Comparison of ENCODE assay signal across 10 mouse cellular contexts in the genomic region with DNA sequence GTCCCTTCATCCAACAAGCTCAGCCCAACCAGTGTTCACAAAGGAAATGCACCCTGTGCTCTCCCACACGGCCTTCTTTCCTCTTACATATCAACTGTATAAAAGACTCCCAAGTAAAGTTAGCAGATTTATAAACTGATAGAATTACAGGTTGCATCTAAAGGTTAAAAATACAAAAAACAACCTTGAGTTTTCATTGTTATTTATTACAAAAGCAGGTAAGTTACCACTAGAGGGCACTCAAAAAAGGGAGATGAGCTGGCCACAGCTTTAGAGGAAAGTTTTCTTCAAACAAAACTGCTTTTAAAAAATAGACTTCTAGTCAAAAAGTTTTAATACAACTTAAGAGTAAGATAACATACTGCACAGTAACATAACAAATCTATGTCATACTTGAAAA. TPM values are rescaled to one million over a fixed set of nuclear protein-coding genes. Genes with fewer than 3 reads are reported as not detected.
DNase-seq lines count a peak whose midpoint lies in the region; ATAC-seq and TF ChIP-seq lines count a peak whose summit lies in the region.
"Had no signal": no experiment of that assay in that cellular context is flagged by ENCODE, and none has a peak within 500 bp of the region (broad histone marks: within the 10 kb centered on the region; RNA-seq: fewer than 3 reads in every experiment).

No protein-coding gene starts in this region.

- no peak for TF ChIP-seq POLR2A in limb, embryonic 14.5 days (IDR thresholded peaks at IDR 0.05; ENCODE audit: borderline replicate concordance, extremely low read depth, insufficient read depth, insufficient read length)
- no peak for TF ChIP-seq POLR2A in MEL (IDR thresholded peaks at IDR 0.05; ENCODE audit: control insufficient read depth in 1 of 2, insufficient read depth in 1 of 2, low read depth in 1 of 2, low read length in 2 of 2, poor library complexity in 1 of 2)

- peaks cover 6% of the 10 kb centered on the region for H3K79me2 ChIP-seq in MEL (ENCODE audit: control insufficient read depth, insufficient read depth, low read length, poor library complexity)

- H3K36me3 ChIP-seq in limb, embryonic 14.5 days (ENCODE audit: control insufficient read depth, insufficient read depth, low read length), result peaks cover 51% of the 10 kb centered on the region
- H3K36me3 ChIP-seq in limb, embryonic 10.5 days, result peaks cover 71% of the 10 kb centered on the region
- H3K36me3 ChIP-seq in MEL (ENCODE audit: control insufficient read depth in 1 of 2, insufficient read depth in 2 of 2, low read length in 2 of 2), result peaks cover 3 to 21% of the 10 kb centered on the region in 2 experiments; a peak in 3 of 4 replicates
- H3K36me3 ChIP-seq: stomach, embryonic 15.5 days had no signal

- no peak overlapping the region for H3K9ac ChIP-seq in limb, embryonic 14.5 days (ENCODE audit: low read depth, low read length, severe bottlenecking)
- H3K9ac ChIP-seq in MEL (ENCODE audit: control insufficient read depth, low read depth, low read length, poor library complexity, severe bottlenecking), result no peak overlapping the region
- H3K9ac ChIP-seq: stomach, embryonic 15.5 days had no signal

- no peak overlapping the region for H3K4me3 ChIP-seq in limb, embryonic 14.5 days (replicated peaks; ENCODE audit: low read length)
- H3K4me3 ChIP-seq in limb, embryonic 10.5 days, result no peak overlapping the region
- no peak overlapping the region for H3K4me3 ChIP-seq in MEL (ENCODE audit: control insufficient read depth in 1 of 2, insufficient read depth in 1 of 2, low read depth in 2 of 2, low read length in 2 of 2)
- H3K4me3 ChIP-seq: stomach, embryonic 15.5 days had no signal

- no peak overlapping the region for H3K4me2 ChIP-seq in limb, embryonic 14.5 days (replicated peaks; ENCODE audit: low read depth, low read length, severe bottlenecking)
- H3K4me2 ChIP-seq: stomach, embryonic 15.5 days had no signal

- TF ChIP-seq EP300 in MEL (IDR thresholded peaks at IDR 0.05; ENCODE audit: low read depth in 1 of 2, low read length in 2 of 2), result no peak

- peak; percentile 84 for TF ChIP-seq RAD21 in MEL (IDR thresholded peaks at IDR 0.05; ENCODE audit: low read depth, low read length)

- peak in 2 of 3 experiments; percentile 44 to 82; a peak in 4 of 6 replicates for TF ChIP-seq CTCF in MEL (IDR thresholded peaks at IDR 0.05 in 2 of 3, conservative IDR thresholded peaks at IDR 0.05 in 1 of 3; ENCODE audit: control insufficient read depth in 1 of 3, insufficient read depth in 1 of 3, low read depth in 2 of 3, low read length in 3 of 3, poor library complexity in 1 of 3, severe bottlenecking in 1 of 3)

- DNase-seq in embryo, embryonic 10 days (ENCODE audit: low spot score), result peak; percentile 52
- no peak for DNase-seq in embryo, embryonic 9.5 days (ENCODE audit: extremely low spot score)
- peak; percentile 74 for DNase-seq in limb, embryonic 14.5 days (ENCODE audit: low spot score)
- no peak for DNase-seq in limb, embryonic 10.5 days (ENCODE audit: low spot score)
- peak; percentile 60 for DNase-seq in MEL (ENCODE audit: low read depth, low spot score)
- peak; percentile 76 for DNase-seq in induced T-regulatory cell, adult 2 months (ENCODE audit: low read depth)
- no peak for DNase-seq in spleen, adult 12 weeks (ENCODE audit: low spot score)
- DNase-seq in urinary bladder, adult 2 months (ENCODE audit: low spot score), result no peak

- ATAC-seq in limb, embryonic 14.5 days (ENCODE audit: low FRiP score, low read depth), result no peak

- no peaks in the 10 kb centered on the region for H3K27me3 ChIP-seq in limb, embryonic 14.5 days (ENCODE audit: control insufficient read depth, insufficient read depth, low read length)
- H3K27me3 ChIP-seq in limb, embryonic 10.5 days (ENCODE audit: low read depth, poor library complexity, severe bottlenecking), result no peaks in the 10 kb centered on the region
- H3K27me3 ChIP-seq in MEL (ENCODE audit: control insufficient read depth in 1 of 2, insufficient read depth in 2 of 2, low read length in 2 of 2), result no peaks in the 10 kb centered on the region
- H3K27me3 ChIP-seq: stomach, embryonic 15.5 days had no signal

- no peak overlapping the region for H3K27ac ChIP-seq in limb, embryonic 14.5 days (replicated peaks; ENCODE audit: low read depth, low read length)
- no peak overlapping the region for H3K27ac ChIP-seq in limb, embryonic 10.5 days
- no peak overlapping the region for H3K27ac ChIP-seq in MEL (ENCODE audit: control insufficient read depth, low read depth, low read length)
- H3K27ac ChIP-seq: macrophage; stomach, embryonic 15.5 days had no signal

- 45% methylated on average over 1 of the region's 1 CpGs for WGBS in limb, embryonic 14.5 days
- 74% methylated on average over 1 of the region's 1 CpGs for WGBS in limb, embryonic 10.5 days

- no peaks in the 10 kb centered on the region for H3K9me3 ChIP-seq in limb, embryonic 14.5 days (ENCODE audit: control insufficient read depth, low read length)
- H3K9me3 ChIP-seq in limb, embryonic 10.5 days (replicated peaks), result no peaks in the 10 kb centered on the region
- no peaks in the 10 kb centered on the region for H3K9me3 ChIP-seq in MEL (replicated peaks; ENCODE audit: insufficient read depth, low read length)
- H3K9me3 ChIP-seq: stomach, embryonic 15.5 days had no signal

- H3K4me1 ChIP-seq in limb, embryonic 14.5 days (ENCODE audit: control insufficient read depth, insufficient read depth, low read length), result no peaks in the 10 kb centered on the region
- H3K4me1 ChIP-seq in limb, embryonic 10.5 days, result no peaks in the 10 kb centered on the region
- no peaks in the 10 kb centered on the region for H3K4me1 ChIP-seq in MEL (ENCODE audit: control insufficient read depth in 1 of 2, insufficient read depth in 2 of 2, low read length in 2 of 2)
- H3K4me1 ChIP-seq: stomach, embryonic 15.5 days had no signal

TF ChIP-seq in MEL, 35 proteins besides CTCF, POLR2A, EP300 and RAD21:
- TF ChIP-seq ZKSCAN1 (IDR thresholded peaks at IDR 0.05; ENCODE audit: low read depth, low read length), result no peak
- TF ChIP-seq CHD1 (IDR thresholded peaks at IDR 0.05; ENCODE audit: low read depth, low read length), result no peak
- TF ChIP-seq KAT2A (conservative IDR thresholded peaks at IDR 0.05; ENCODE audit: low read depth, low read length), result no peak
- no peak for TF ChIP-seq NRF1 (IDR thresholded peaks at IDR 0.05; ENCODE audit: insufficient read depth, low read depth, low read length, poor library complexity, severe bottlenecking)
- no peak for TF ChIP-seq MYC (IDR thresholded peaks at IDR 0.05; ENCODE audit: low read depth, low read length)
- no peak for TF ChIP-seq ZMIZ1 (IDR thresholded peaks at IDR 0.05; ENCODE audit: low read depth, low read length)
- TF ChIP-seq GABPA (IDR thresholded peaks at IDR 0.05; ENCODE audit: low read depth, low read length), result no peak
- TF ChIP-seq MAX (IDR thresholded peaks at IDR 0.05; ENCODE audit: low read length), result no peak
- TF ChIP-seq ZC3H11A (IDR thresholded peaks at IDR 0.05; ENCODE audit: low read depth, low read length), result peak; percentile 83
- no peak for TF ChIP-seq MAFK (IDR thresholded peaks at IDR 0.05; ENCODE audit: borderline replicate concordance, low read depth, low read length)
- TF ChIP-seq E2F4 (IDR thresholded peaks at IDR 0.05; ENCODE audit: borderline replicate concordance, low read depth, low read length), result no peak
- peak; percentile 78 for TF ChIP-seq ZNF384 (IDR thresholded peaks at IDR 0.05; ENCODE audit: low read depth, low read length)
- TF ChIP-seq JUND (IDR thresholded peaks at IDR 0.05; ENCODE audit: low read depth, low read length), result no peak
- no peak for TF ChIP-seq TCF12 (IDR thresholded peaks at IDR 0.05; ENCODE audit: low read depth, low read length)
- no peak for TF ChIP-seq ELF1 (IDR thresholded peaks at IDR 0.05; ENCODE audit: low read depth, low read length)
- TF ChIP-seq RCOR1 (IDR thresholded peaks at IDR 0.05; ENCODE audit: low read depth, low read length), result no peak
- TF ChIP-seq SMC3 (IDR thresholded peaks at IDR 0.05; ENCODE audit: low read depth, low read length), result peak; percentile 91

RNA-seq across cellular contexts. Expression of a gene that starts 7.5 kb away (rescaled TPM):
- polyA plus RNA-seq in limb, embryonic 14.5 days (2012; rRNA removed), result 33.3 and 35.1 TPM in 2 replicates
- 67.8 and 74.1 TPM in 2 replicates for polyA plus RNA-seq in limb, embryonic 14.5 days (2014; fragmentation: Nextera tagmentation; extraction: Ambion mirVana)
- 78.5 and 80.8 TPM in 2 replicates for polyA plus RNA-seq in limb, embryonic 10.5 days (2016; fragmentation: Nextera tagmentation; extraction: Ambion mirVana)
- 15.6 and 15.9 TPM in 2 replicates for total RNA-seq in MEL (2012; rRNA removed)
- 10 to 100 TPM in 1 of 2 experiments, not detected in 1; 44.3 TPM for polyA plus RNA-seq in MEL (2012; ENCODE audit: insufficient read depth in 1 of 2, insufficient read length in 2 of 2, low read depth in 1 of 2, low replicate concordance in 2 of 2, missing spikeins in 1 of 2)
- 21.8 and 26.6 TPM in 2 replicates for polyA plus RNA-seq in urinary bladder, adult 2 months (2012; rRNA removed)

RNA-seq across cellular contexts. Expression of a gene that starts 31.6 kb away (rescaled TPM):
- polyA plus RNA-seq in limb, embryonic 14.5 days (2012; rRNA removed), result 16.6 and 20.1 TPM in 2 replicates
- 29.5 and 29.8 TPM in 2 replicates for polyA plus RNA-seq in limb, embryonic 14.5 days (2014; fragmentation: Nextera tagmentation; extraction: Ambion mirVana)
- 25.0 and 30.8 TPM in 2 replicates for polyA plus RNA-seq in limb, embryonic 10.5 days (2016; fragmentation: Nextera tagmentation; extraction: Ambion mirVana)
- 9.5 and 11.0 TPM in 2 replicates for total RNA-seq in MEL (2012; rRNA removed)
- 10 to 100 TPM in 1 of 2 experiments, not detected in 1; 13.1 TPM for polyA plus RNA-seq in MEL (2012; ENCODE audit: insufficient read depth in 1 of 2, insufficient read length in 2 of 2, low read depth in 1 of 2, low replicate concordance in 2 of 2, missing spikeins in 1 of 2)
- 44.4 and 44.5 TPM in 2 replicates for polyA plus RNA-seq in urinary bladder, adult 2 months (2012; rRNA removed)

RNA-seq across cellular contexts. Expression of a gene that starts 31.7 kb away (rescaled TPM):
- 0.93 and 1.00 TPM in 2 replicates for polyA plus RNA-seq in limb, embryonic 14.5 days (2012; rRNA removed)
- 0.29 and 0.41 TPM in 2 replicates for polyA plus RNA-seq in limb, embryonic 14.5 days (2014; fragmentation: Nextera tagmentation; extraction: Ambion mirVana)
- 0.18 and 0.31 TPM in 2 replicates for polyA plus RNA-seq in limb, embryonic 10.5 days (2016; fragmentation: Nextera tagmentation; extraction: Ambion mirVana)
- 0.15 and 0.20 TPM in 2 replicates for total RNA-seq in MEL (2012; rRNA removed)
- under 1 TPM in 1 of 2 experiments, not detected in 1; 0.22 TPM for polyA plus RNA-seq in MEL (2012; ENCODE audit: insufficient read depth in 1 of 2, insufficient read length in 2 of 2, low read depth in 1 of 2, low replicate concordance in 2 of 2, missing spikeins in 1 of 2)
- 0.63 and 0.74 TPM in 2 replicates for polyA plus RNA-seq in urinary bladder, adult 2 months (2012; rRNA removed)

Comparison
In these comparisons a context has a peak if more than half of its experiments do, and no peak if none do; other contexts are left out.
1. DNase-seq: peak in embryo, embryonic 10 days (single experiment), limb, embryonic 14.5 days (single experiment), MEL (single experiment) and induced T-regulatory cell, adult 2 months (single experiment); none in embryo, embryonic 9.5 days (single experiment), limb, embryonic 10.5 days (single experiment), spleen, adult 12 weeks (single experiment) and urinary bladder, adult 2 months (single experiment).